Mouse (Mus musculus) MEL (cell line): ENCODE data around the gene Cdyl. TPM values are rescaled to one million over a fixed set of nuclear protein-coding genes. Genes with fewer than 3 reads are reported as not detected.

Experiments used
- DNase-seq: peaks from one replicate; pipeline ENCODE4 v3.0.0; 2011; ENCODE audit warnings: low read depth, low spot score
- H3K27ac ChIP-seq: 2 replicates; pipeline ENCODE4 v1.5.1; 2012; ENCODE audit warnings: low read depth, mild to moderate bottlenecking, control low read depth, low read length, moderate library complexity; ENCODE audit not compliant: control insufficient read depth
- H3K27me3 ChIP-seq, 2 experiments: fragments of 150-350 bp in 1 of 2; sonication (generic) in 1 of 2; 2 replicates each; pipeline ENCODE4 v1.6.1; 2012; ENCODE audit warnings: low read length in 2 of 2, mild to moderate bottlenecking in 2 of 2, improper control_type of control experiment in 1 of 2, moderate library complexity in 1 of 2; ENCODE audit not compliant: insufficient read depth in 2 of 2, control insufficient read depth in 1 of 2
- H3K36me3 ChIP-seq, 2 experiments: 2 replicates each; pipeline ENCODE4 v1.6.1; 2012 to 2014; ENCODE audit warnings: low read length in 2 of 2, improper control_type of control experiment in 1 of 2, inconsistent platforms in 1 of 2, mild to moderate bottlenecking in 1 of 2; ENCODE audit not compliant: insufficient read depth in 2 of 2, control insufficient read depth in 1 of 2
- H3K4me1 ChIP-seq, 2 experiments: fragments of 150-350 bp in 1 of 2; sonication (generic) in 1 of 2; 2 replicates each; pipeline ENCODE4 v1.6.1; 2012; ENCODE audit warnings: low read length in 2 of 2, improper control_type of control experiment in 1 of 2, mild to moderate bottlenecking in 1 of 2; ENCODE audit not compliant: insufficient read depth in 2 of 2, control insufficient read depth in 1 of 2
- H3K4me3 ChIP-seq, 2 experiments: fragments of 150-350 bp in 1 of 2; sonication (generic) in 1 of 2; 2 replicates each; pipeline ENCODE4 v1.5.1; 2012; ENCODE audit warnings: low read depth in 2 of 2, low read length in 2 of 2, mild to moderate bottlenecking in 2 of 2, moderate library complexity in 2 of 2, control low read depth in 1 of 2, improper control_type of control experiment in 1 of 2; ENCODE audit not compliant: control insufficient read depth in 1 of 2, insufficient read depth in 1 of 2
- H3K79me2 ChIP-seq: 2 replicates; pipeline ENCODE4 v1.6.1; 2012; ENCODE audit warnings: mild to moderate bottlenecking, low read length, moderate library complexity; ENCODE audit not compliant: control insufficient read depth, poor library complexity, insufficient read depth
- H3K9ac ChIP-seq: 2 replicates; pipeline ENCODE4 v1.6.1; 2012; ENCODE audit warnings: low read depth, mild to moderate bottlenecking, control low read depth, low read length, moderate library complexity; ENCODE audit not compliant: control insufficient read depth, poor library complexity, severe bottlenecking
- H3K9me3 ChIP-seq: fragments of 150-350 bp; sonication (generic); replicated peaks from 2 replicates; pipeline ENCODE4 v1.6.1; 2012; ENCODE audit warnings: mild to moderate bottlenecking, low read length, improper control_type of control experiment, moderate library complexity; ENCODE audit not compliant: insufficient read depth
- BHLHE40 ChIP-seq: IDR thresholded peaks from 2 replicates; pipeline ENCODE4 v1.6.1; 2012; ENCODE audit warnings: low read depth, mild to moderate bottlenecking, inconsistent platforms, low read length, improper control_type of control experiment, borderline replicate concordance
- CHD1 ChIP-seq: IDR thresholded peaks from 2 replicates; pipeline ENCODE4 v1.6.1; 2012; ENCODE audit warnings: low read depth, mild to moderate bottlenecking, inconsistent platforms, low read length, improper control_type of control experiment
- CHD2 ChIP-seq: IDR thresholded peaks from 2 replicates; pipeline ENCODE4 v1.6.1; 2011; ENCODE audit warnings: low read length, improper control_type of control experiment
- E2F4 ChIP-seq: IDR thresholded peaks from 2 replicates; pipeline ENCODE4 v1.6.1; 2011; ENCODE audit warnings: low read depth, low read length, improper control_type of control experiment, borderline replicate concordance
- ELF1 ChIP-seq: IDR thresholded peaks from 2 replicates; pipeline ENCODE4 v1.6.1; 2014; ENCODE audit warnings: low read depth, mild to moderate bottlenecking, inconsistent platforms, low read length, improper control_type of control experiment, moderate library complexity
- EP300 ChIP-seq, 2 experiments: IDR thresholded peaks; 2 replicates each; pipeline ENCODE4 v1.6.1; 2011; ENCODE audit warnings: improper control_type of control experiment in 2 of 2, low read length in 2 of 2, low read depth in 1 of 2, mild to moderate bottlenecking in 1 of 2
- ETS1 ChIP-seq: IDR thresholded peaks from 2 replicates; pipeline ENCODE4 v1.6.1; 2012; ENCODE audit warnings: low read depth, mild to moderate bottlenecking, inconsistent platforms, low read length, improper control_type of control experiment, moderate library complexity
- GATA1 ChIP-seq: IDR thresholded peaks from 2 replicates; pipeline ENCODE4 v1.6.1; 2011; ENCODE audit warnings: low read depth, low read length, improper control_type of control experiment
- HCFC1 ChIP-seq: IDR thresholded peaks from 2 replicates; pipeline ENCODE4 v1.6.1; 2012; ENCODE audit warnings: low read depth, mild to moderate bottlenecking, inconsistent platforms, low read length, improper control_type of control experiment, moderate library complexity
- JUND ChIP-seq: IDR thresholded peaks from 2 replicates; pipeline ENCODE4 v1.6.1; 2011; ENCODE audit warnings: low read depth, mild to moderate bottlenecking, improper control_type of control experiment, low read length
- MAFK ChIP-seq: IDR thresholded peaks from 2 replicates; pipeline ENCODE4 v1.6.1; 2011; ENCODE audit warnings: low read depth, mild to moderate bottlenecking, low read length, improper control_type of control experiment, borderline replicate concordance
- MAX ChIP-seq: IDR thresholded peaks from 2 replicates; pipeline ENCODE4 v1.6.1; 2011; ENCODE audit warnings: low read length, improper control_type of control experiment
- MAZ ChIP-seq: IDR thresholded peaks from 2 replicates; pipeline ENCODE4 v1.6.1; 2012; ENCODE audit warnings: low read depth, mild to moderate bottlenecking, inconsistent platforms, low read length, improper control_type of control experiment
- MXI1 ChIP-seq: IDR thresholded peaks from 2 replicates; pipeline ENCODE4 v1.6.1; 2011; ENCODE audit warnings: mild to moderate bottlenecking, low read depth, low read length, improper control_type of control experiment
- MYB ChIP-seq: IDR thresholded peaks from 2 replicates; pipeline ENCODE4 v1.6.1; 2011; ENCODE audit warnings: mild to moderate bottlenecking, low read depth, low read length, improper control_type of control experiment
- MYC ChIP-seq: IDR thresholded peaks from 2 replicates; pipeline ENCODE4 v1.6.1; 2011; ENCODE audit warnings: low read depth, mild to moderate bottlenecking, low read length, improper control_type of control experiment, moderate library complexity
- NELFE ChIP-seq: IDR thresholded peaks from 2 replicates; pipeline ENCODE4 v1.6.1; 2011; ENCODE audit warnings: low read depth, low read length, improper control_type of control experiment
- NRF1 ChIP-seq: IDR thresholded peaks from 2 replicates; pipeline ENCODE4 v1.6.1; 2014; ENCODE audit warnings: low read depth, mild to moderate bottlenecking, inconsistent platforms, low read length, improper control_type of control experiment, moderate library complexity; ENCODE audit not compliant: poor library complexity, insufficient read depth, severe bottlenecking
- POLR2A ChIP-seq, 2 experiments: IDR thresholded peaks; 2 replicates each; pipeline ENCODE4 v1.6.1; 2011 to 2012; ENCODE audit warnings: low read length in 2 of 2, mild to moderate bottlenecking in 2 of 2, control low read depth in 1 of 2, improper control_type of control experiment in 1 of 2, low read depth in 1 of 2, moderate library complexity in 1 of 2; ENCODE audit not compliant: control insufficient read depth in 1 of 2, insufficient read depth in 1 of 2, poor library complexity in 1 of 2
- POLR2AphosphoS2 ChIP-seq: IDR thresholded peaks from 2 replicates; pipeline ENCODE4 v1.6.1; 2011; ENCODE audit warnings: low read length, improper control_type of control experiment
- POLR2AphosphoS5 ChIP-seq: IDR thresholded peaks from 2 replicates; pipeline ENCODE4 v1.6.1; 2012; ENCODE audit warnings: low read depth, borderline replicate concordance, mild to moderate bottlenecking, inconsistent platforms, low read length, moderate library complexity, mixed read lengths
- RAD21 ChIP-seq: IDR thresholded peaks from 2 replicates; pipeline ENCODE4 v1.6.1; 2011; ENCODE audit warnings: mild to moderate bottlenecking, low read depth, low read length, improper control_type of control experiment
- RCOR1 ChIP-seq: IDR thresholded peaks from 2 replicates; pipeline ENCODE4 v1.6.1; 2012; ENCODE audit warnings: low read depth, mild to moderate bottlenecking, inconsistent platforms, low read length, improper control_type of control experiment
- SIN3A ChIP-seq: IDR thresholded peaks from 2 replicates; pipeline ENCODE4 v1.6.1; 2012; ENCODE audit warnings: low read length, improper control_type of control experiment, inconsistent platforms
- TBP ChIP-seq: IDR thresholded peaks from 2 replicates; pipeline ENCODE4 v1.8.0; 2011; ENCODE audit warnings: low read depth, low read length, improper control_type of control experiment
- TCF12 ChIP-seq: IDR thresholded peaks from 2 replicates; pipeline ENCODE4 v1.6.1; 2014; ENCODE audit warnings: low read depth, mild to moderate bottlenecking, inconsistent platforms, low read length, improper control_type of control experiment, moderate library complexity
- UBTF ChIP-seq: IDR thresholded peaks from 2 replicates; pipeline ENCODE4 v1.6.1; 2012; ENCODE audit warnings: low read depth, mild to moderate bottlenecking, inconsistent platforms, low read length, improper control_type of control experiment, moderate library complexity, borderline replicate concordance; ENCODE audit not compliant: insufficient read depth
- USF2 ChIP-seq, 2 experiments: IDR thresholded peaks; 2 replicates each; pipeline ENCODE4 v1.6.1; 2011 to 2012; ENCODE audit warnings: improper control_type of control experiment in 2 of 2, low read length in 2 of 2, borderline replicate concordance in 1 of 2, inconsistent platforms in 1 of 2, low read depth in 1 of 2, mild to moderate bottlenecking in 1 of 2; ENCODE audit not compliant: insufficient read depth in 1 of 2
- ZC3H11A ChIP-seq: IDR thresholded peaks from 2 replicates; pipeline ENCODE4 v1.6.1; 2012; ENCODE audit warnings: low read depth, mild to moderate bottlenecking, inconsistent platforms, low read length, improper control_type of control experiment
- ZKSCAN1 ChIP-seq: IDR thresholded peaks from 2 replicates; pipeline ENCODE4 v1.6.1; 2012; ENCODE audit warnings: low read depth, mild to moderate bottlenecking, inconsistent platforms, low read length, improper control_type of control experiment, moderate library complexity
- ZNF384 ChIP-seq: IDR thresholded peaks from 2 replicates; pipeline ENCODE4 v1.6.1; 2012; ENCODE audit warnings: low read depth, mild to moderate bottlenecking, inconsistent platforms, low read length, improper control_type of control experiment
- polyA plus RNA-seq, 2 experiments: library from polyadenylated mRNA; stranded (reverse) in 1 of 2; unstranded in 1 of 2; fragments of >175 nt in 1 of 2; fragments of >200 nt in 1 of 2; gene quantifications; 2 replicates each; pipeline versions ENCODE4 v1.2.1 to v1.2.4; 2012; ENCODE audit warnings: low replicate concordance in 2 of 2, low read depth in 1 of 2; ENCODE audit not compliant: insufficient read length in 2 of 2, insufficient read depth in 1 of 2, missing spikeins in 1 of 2
- total RNA-seq: library from RNA; depleted of rRNA; stranded (reverse); fragments of 300-350 nt; gene quantifications from 2 replicates; pipeline ENCODE4 v1.2.3, GENCODE M21; 2012

The Cdyl gene
- total and polyA plus RNA-seq, 3 experiments, result 8.9 to 32.2 TPM; not detected in 1

GRCm38 (mm10) chr13:35741040-35741619 is 81.5 kb downstream of the Cdyl start (continued):
- TF ChIP-seq EP300 (IDR thresholded peaks at IDR 0.05; ENCODE audit: low read depth in 1 of 2, low read length in 2 of 2) (no peak; a peak in 1 of 4 replicates), BHLHE40 (no peak), ZC3H11A (peak; percentile 40), CHD1 (no peak), E2F4 (no peak), ELF1 (peak; percentile 50; the same call in 1 of the 2 replicates), MAZ (peak; percentile 99), MAX (peak; percentile 24; the same call in 1 of the 2 replicates), POLR2AphosphoS2 (no peak), MYC (no peak), ZKSCAN1 (no peak), POLR2AphosphoS5 (no peak), RCOR1 (no peak), UBTF (no peak), ETS1 (no peak; the same call in 1 of the 2 replicates)

GRCm38 (mm10) chr13:35741620-35742421 is 82.2 kb downstream of the Cdyl start:
- DNase-seq, result peak; percentile 69
- no peak for TF ChIP-seq RCOR1
- TF ChIP-seq NELFE, result no peak
- no peak for TF ChIP-seq ZNF384
- no peak for TF ChIP-seq MYB
- peak; percentile 9; the same call in 1 of the 2 replicates for TF ChIP-seq GATA1
- TF ChIP-seq MXI1, result peak; percentile 66
- TF ChIP-seq RAD21, result no peak; the same call in 1 of the 2 replicates
- no peak for TF ChIP-seq BHLHE40
- no peak for TF ChIP-seq MYC
- no peak for TF ChIP-seq USF2 (IDR thresholded peaks at IDR 0.05; ENCODE audit: borderline replicate concordance in 1 of 2, insufficient read depth in 1 of 2, low read depth in 1 of 2, low read length in 2 of 2)
- no peak for TF ChIP-seq CHD2
- no peak for TF ChIP-seq JUND
- TF ChIP-seq MAX, result peak; percentile 43; the same call in 1 of the 2 replicates
- no peak for TF ChIP-seq TCF12
- TF ChIP-seq SIN3A, result no peak
- TF ChIP-seq POLR2AphosphoS2, result no peak
- no peak for TF ChIP-seq EP300 (IDR thresholded peaks at IDR 0.05; ENCODE audit: low read depth in 1 of 2, low read length in 2 of 2)
- TF ChIP-seq CHD1, result no peak
- 0 out of 2 replicates have a peak, but pooled peaks have one; percentile 35 for TF ChIP-seq TBP
- no peak for TF ChIP-seq UBTF
- peak; percentile 66; the same call in 1 of the 2 replicates for TF ChIP-seq NRF1
- TF ChIP-seq POLR2AphosphoS5, result no peak
- no peak for TF ChIP-seq HCFC1
- peak; percentile 38 to 44; a peak in 3 of 4 replicates for TF ChIP-seq POLR2A (IDR thresholded peaks at IDR 0.05; ENCODE audit: control insufficient read depth in 1 of 2, insufficient read depth in 1 of 2, low read depth in 1 of 2, low read length in 2 of 2, poor library complexity in 1 of 2)
- no peak for TF ChIP-seq MAFK

More at GRCm38 (mm10) chr13:35741620-35742421, 82.2 kb downstream of the Cdyl start:
- peaks cover 0 to 15% of the 10 kb centered on the region in 2 experiments; a peak in 2 of 4 replicates for H3K36me3 ChIP-seq
- H3K4me1 ChIP-seq, result peaks cover 3 to 14% of the 10 kb centered on the region in 2 experiments
- no peaks in the 10 kb centered on the region; the same call in 1 of the 2 replicates for H3K9me3 ChIP-seq
- H3K27me3 ChIP-seq, result no peaks in the 10 kb centered on the region
- peak overlapping the region; percentile 96 for H3K9ac ChIP-seq
- peak overlapping the region; percentile 73 for H3K27ac ChIP-seq
- peak overlapping the region; percentile 82 to 83 for H3K4me3 ChIP-seq
- H3K79me2 ChIP-seq, result peaks cover 56% of the 10 kb centered on the region
